Mouse (Mus musculus) heart, adult 2 months (tissue): ENCODE measurements at regions not wholly inside any gene's neighbourhood (a gene's known extent, or its start where the extent isn't known, plus 50 kb on each side); places are given as distances from the start of the nearest gene placed in this dataset.
"Not testable (repeated sequence)": the region's sequence is repeated elsewhere in the genome, so short reads cannot be mapped to it uniquely, and the experiment has no call there.

Experiments used
- DNase-seq, 2 experiments: peaks; one replicate each; pipeline ENCODE4 v3.0.0; 2021
- H3K27ac ChIP-seq: fragments of 200-600 bp; 2 replicates; pipeline ENCODE4 v1.8.1; 2022
- H3K27me3 ChIP-seq: fragments of 200-500 bp; 2 replicates; pipeline ENCODE4 v1.6.1; 2012; ENCODE audit warnings: mild to moderate bottlenecking, low read length, inconsistent platforms, mixed read lengths; ENCODE audit not compliant: control insufficient read depth, insufficient read depth
- H3K36me3 ChIP-seq: fragments of 200-500 bp; 2 replicates; pipeline ENCODE4 v1.6.1; 2012; ENCODE audit warnings: low read length, inconsistent platforms; ENCODE audit not compliant: control insufficient read depth, insufficient read depth
- H3K4me1 ChIP-seq: fragments of 200-500 bp; 2 replicates; pipeline ENCODE4 v1.6.1; 2011; ENCODE audit warnings: low read length; ENCODE audit not compliant: control insufficient read depth, insufficient read depth
- H3K4me3 ChIP-seq: fragments of 200-600 bp; 2 replicates; pipeline ENCODE4 v1.8.1; 2022
- H3K79me2 ChIP-seq: fragments of 200-500 bp; replicated peaks from 2 replicates; pipeline ENCODE4 v1.6.1; 2012; ENCODE audit warnings: mild to moderate bottlenecking, inconsistent platforms, low read length, moderate library complexity, mixed read lengths; ENCODE audit not compliant: control insufficient read depth, insufficient read depth
- H3K9ac ChIP-seq: fragments of 200-500 bp; 2 replicates; pipeline ENCODE4 v1.6.1; 2012; ENCODE audit warnings: low read depth, mild to moderate bottlenecking, control low read depth, inconsistent platforms, low read length, mixed read lengths
- CTCF ChIP-seq: fragments of 200-600 bp; IDR thresholded peaks from 2 replicates; pipeline ENCODE4 v1.8.1; 2022; ENCODE audit warnings: antibody characterized with exemption, mild to moderate bottlenecking, moderate library complexity
- EP300 ChIP-seq: fragments of 200-500 bp; IDR thresholded peaks from 2 replicates; pipeline ENCODE4 v1.6.1; 2011; ENCODE audit warnings: low read depth, low read length, control low read depth; ENCODE audit not compliant: insufficient read depth
- POLR2A ChIP-seq: fragments of 200-500 bp; IDR thresholded peaks from 2 replicates; pipeline ENCODE4 v1.6.1; 2011; ENCODE audit warnings: mild to moderate bottlenecking, low read depth, low read length, control low read depth; ENCODE audit not compliant: insufficient read depth
- WGBS: fragments of 180-500 bp; shearing (Covaris S2); methylation state at CpG from one replicate; pipeline ENCODE4 v1.1.7; 2018; 5-methylcytosine and 5-hydroxymethylcytosine counted together
- intact Hi-C: fragments of 180-260 bp; cut with DNase I; formaldehyde crosslinking; loops from one replicate; pipeline ENCODE4 v1.15.1; 2025

- intact Hi-C loops = no loop called here
- TF ChIP-seq POLR2A (no peak), EP300 (no peak), CTCF (no peak)
- H3K36me3 ChIP-seq = no peaks in the 10 kb centered on the region
These were observed 222.1 kb upstream of the Flrt2 start for GRCm38 (mm10) chr12:95469897-95470296.

DNA sequence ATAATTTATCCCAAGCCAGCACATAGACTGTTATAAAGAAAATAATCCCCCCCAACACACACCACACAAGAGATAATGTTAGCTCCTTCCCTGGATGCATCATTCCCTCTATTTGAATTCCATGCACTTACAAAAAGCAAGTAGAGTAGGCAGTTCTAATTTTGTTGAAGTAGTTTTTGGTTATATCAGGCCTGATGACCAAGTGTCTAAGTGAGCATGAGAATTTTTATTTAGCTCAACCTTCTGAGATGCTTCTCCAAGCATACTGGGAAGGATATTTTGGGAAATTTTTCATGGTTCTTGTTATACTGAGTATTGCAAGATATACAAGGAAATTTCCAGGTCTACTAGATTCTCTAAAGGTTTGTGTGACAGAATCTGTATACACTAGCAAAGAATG lies 205.5 kb upstream of the Flrt2 start:
- no peaks in the 10 kb centered on the region for H3K4me1 ChIP-seq
- DNase-seq = no peak
- no peaks in the 10 kb centered on the region for H3K36me3 ChIP-seq
- H3K27me3 ChIP-seq = no peaks in the 10 kb centered on the region
- TF ChIP-seq EP300 (no peak), POLR2A (no peak), CTCF (no peak)
- H3K9ac ChIP-seq = no peak overlapping the region
- no peak overlapping the region for H3K27ac ChIP-seq
- no peak overlapping the region for H3K4me3 ChIP-seq
- intact Hi-C loops = no loop called here
- H3K79me2 ChIP-seq = no peaks in the 10 kb centered on the region

More at GRCm38 (mm10) chr12:95469897-95470296, 222.1 kb upstream of the Flrt2 start:
- Histone ChIP-seq H3K9ac (no peak overlapping the region), H3K79me2 (no peaks in the 10 kb centered on the region), H3K27me3 (no peaks in the 10 kb centered on the region), H3K4me3 (no peak overlapping the region), H3K4me1 (no peaks in the 10 kb centered on the region), H3K27ac (no peak overlapping the region)
- WGBS = 51% methylated on average over 6 of the region's 6 CpGs
- DNase-seq = no peak

DNA sequence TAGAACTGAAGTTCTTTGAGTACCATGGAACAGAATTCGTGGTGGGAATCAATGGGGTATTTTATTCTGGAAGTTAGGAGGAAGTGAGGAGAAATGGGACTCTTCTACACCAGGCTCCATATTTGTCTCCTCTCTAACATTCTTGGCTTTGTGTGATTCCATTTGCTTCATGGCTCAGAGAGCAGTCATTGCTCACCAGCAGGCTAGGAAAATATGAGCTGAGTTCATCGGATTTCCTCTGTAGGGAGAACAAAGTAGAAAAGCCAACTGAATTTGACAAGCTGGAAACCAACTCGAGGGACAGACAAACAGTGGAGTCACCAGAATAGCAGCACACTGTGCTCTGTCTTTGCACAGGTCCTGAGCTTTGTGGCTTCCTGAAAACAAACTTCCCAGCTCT lies 203.7 kb upstream of the Flrt2 start:
- Histone ChIP-seq H3K9ac (no peak overlapping the region), H3K27ac (no peak overlapping the region), H3K4me3 (no peak overlapping the region), H3K27me3 (no peaks in the 10 kb centered on the region), H3K4me1 (no peaks in the 10 kb centered on the region), H3K79me2 (no peaks in the 10 kb centered on the region), H3K36me3 (no peaks in the 10 kb centered on the region)
- intact Hi-C loops = no loop called here
- WGBS = 46% methylated on average over 3 of the region's 3 CpGs
- TF ChIP-seq CTCF (no peak), POLR2A (no peak), EP300 (no peak)
- no peak for DNase-seq

DNA sequence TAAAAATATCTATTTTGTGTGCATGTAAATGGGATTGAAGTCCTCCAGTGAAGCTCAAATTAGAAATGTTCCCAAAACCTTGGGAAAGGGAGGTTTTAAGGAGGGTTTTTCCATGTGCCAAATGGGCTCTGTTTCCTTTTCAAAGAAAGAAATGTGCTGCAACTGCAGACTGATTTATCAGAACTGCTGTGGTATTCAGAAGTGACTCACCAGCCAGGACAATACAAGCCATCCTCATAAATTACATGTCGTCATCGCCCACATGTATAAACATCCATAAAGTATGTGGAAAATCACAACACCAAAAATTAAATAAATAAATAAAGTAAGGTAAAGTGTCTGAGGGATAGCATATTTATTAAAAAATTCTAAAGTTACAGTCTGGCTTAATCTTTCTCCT lies 202.7 kb upstream of the Flrt2 start:
- intact Hi-C loops = no loop called here
- Histone ChIP-seq H3K4me1 (no peaks in the 10 kb centered on the region), H3K27me3 (no peaks in the 10 kb centered on the region), H3K79me2 (no peaks in the 10 kb centered on the region), H3K9ac (no peak overlapping the region), H3K27ac (no peak overlapping the region), H3K36me3 (no peaks in the 10 kb centered on the region), H3K4me3 (no peak overlapping the region)
- TF ChIP-seq POLR2A = no peak
- no peak for TF ChIP-seq EP300
- no peak for TF ChIP-seq CTCF
- no peak for DNase-seq
- WGBS = 66% methylated on average over 2 of the region's 2 CpGs

DNA sequence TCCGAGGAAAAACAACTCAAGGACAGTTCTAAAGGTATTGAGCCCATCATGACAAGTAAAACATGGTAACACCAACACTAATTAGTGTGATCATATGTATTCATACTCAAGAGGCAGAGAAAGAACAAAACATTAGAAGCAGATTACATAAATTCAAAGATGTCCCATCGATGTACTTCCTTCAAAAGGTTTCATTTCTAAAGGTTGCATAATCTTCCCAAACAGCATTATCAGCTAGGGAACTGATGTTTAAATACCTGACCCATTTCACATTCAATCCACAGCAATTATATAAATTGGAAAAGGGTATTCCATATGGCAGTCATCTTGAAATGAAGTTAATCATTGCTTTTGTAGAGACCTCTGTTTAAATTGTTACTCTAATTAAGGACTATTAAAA lies 202.2 kb upstream of the Flrt2 start:
- no peak for DNase-seq
- H3K27me3 ChIP-seq = no peaks in the 10 kb centered on the region
- H3K36me3 ChIP-seq = no peaks in the 10 kb centered on the region
- WGBS = 72% methylated on average over 2 of the region's 2 CpGs
- H3K4me1 ChIP-seq = no peaks in the 10 kb centered on the region
- H3K27ac ChIP-seq = no peak overlapping the region
- TF ChIP-seq CTCF (no peak), POLR2A (no peak), EP300 (no peak)
- H3K79me2 ChIP-seq = no peaks in the 10 kb centered on the region
- intact Hi-C loops = no loop called here
- H3K9ac ChIP-seq = no peak overlapping the region
- no peak overlapping the region for H3K4me3 ChIP-seq

DNA sequence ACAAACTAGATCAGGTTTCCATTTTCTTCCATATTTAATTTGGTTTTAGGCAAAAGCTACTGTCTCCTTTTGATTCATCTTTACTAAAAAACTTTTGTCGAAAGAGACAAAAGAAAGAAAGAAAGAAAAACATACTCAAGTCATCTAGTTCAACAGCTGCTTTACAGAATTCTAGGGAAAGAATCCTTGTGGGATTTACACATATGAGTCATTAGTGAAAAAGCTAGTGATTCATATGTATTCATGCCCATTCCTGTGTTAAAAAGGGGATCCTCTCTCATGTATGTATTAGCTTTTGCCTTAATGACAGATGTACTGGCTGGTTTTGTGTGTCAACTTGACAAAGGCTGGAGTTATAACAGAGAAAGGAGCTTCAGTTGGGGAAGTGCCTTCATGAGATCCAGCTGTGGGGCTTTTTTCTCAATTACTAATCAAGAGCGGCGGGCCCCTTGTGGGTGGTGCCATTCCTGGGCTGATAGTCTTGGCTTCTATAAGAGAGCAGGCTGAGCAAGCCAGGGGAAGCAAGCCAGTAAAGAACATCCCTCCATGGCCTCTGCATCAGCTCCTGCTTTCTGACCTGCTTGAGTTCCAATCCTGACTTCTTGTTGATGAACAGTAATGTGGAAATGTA lies 200.1 kb upstream of the Flrt2 start:
- 65% methylated on average over 3 of the region's 3 CpGs for WGBS
- H3K4me1 ChIP-seq, H3K36me3 ChIP-seq, intact Hi-C loops, H3K9ac ChIP-seq, H3K79me2 ChIP-seq, H3K27me3 ChIP-seq, H3K4me3 ChIP-seq, H3K27ac ChIP-seq: not testable (repeated sequence)
- peak; percentile 11 to 15 for DNase-seq
